Mouse (Mus musculus) CH12F3 (cell line): ENCODE measurements around the gene Arhgef2.
"Not testable (repeated sequence)": the region's sequence is repeated elsewhere in the genome, so short reads cannot be mapped to it uniquely, and the experiment has no call there.

Experiments used
- in situ Hi-C: fragments of 300-500 bp; cut with MboI; formaldehyde crosslinking; loops from 2 replicates; pipeline ENCODE4 v1.14.3; 2020; ENCODE audit warnings: low sequenced_read_pairs

The Arhgef2 gene

GRCm38 (mm10) chr3:88590246-88590645 lies 15.5 kb upstream of the Arhgef2 start:
- in situ Hi-C loops = no loop called here

GRCm38 (mm10) chr3:88591044-88591443 lies 14.7 kb upstream of the Arhgef2 start:
- in situ Hi-C loops = no loop called here

DNA sequence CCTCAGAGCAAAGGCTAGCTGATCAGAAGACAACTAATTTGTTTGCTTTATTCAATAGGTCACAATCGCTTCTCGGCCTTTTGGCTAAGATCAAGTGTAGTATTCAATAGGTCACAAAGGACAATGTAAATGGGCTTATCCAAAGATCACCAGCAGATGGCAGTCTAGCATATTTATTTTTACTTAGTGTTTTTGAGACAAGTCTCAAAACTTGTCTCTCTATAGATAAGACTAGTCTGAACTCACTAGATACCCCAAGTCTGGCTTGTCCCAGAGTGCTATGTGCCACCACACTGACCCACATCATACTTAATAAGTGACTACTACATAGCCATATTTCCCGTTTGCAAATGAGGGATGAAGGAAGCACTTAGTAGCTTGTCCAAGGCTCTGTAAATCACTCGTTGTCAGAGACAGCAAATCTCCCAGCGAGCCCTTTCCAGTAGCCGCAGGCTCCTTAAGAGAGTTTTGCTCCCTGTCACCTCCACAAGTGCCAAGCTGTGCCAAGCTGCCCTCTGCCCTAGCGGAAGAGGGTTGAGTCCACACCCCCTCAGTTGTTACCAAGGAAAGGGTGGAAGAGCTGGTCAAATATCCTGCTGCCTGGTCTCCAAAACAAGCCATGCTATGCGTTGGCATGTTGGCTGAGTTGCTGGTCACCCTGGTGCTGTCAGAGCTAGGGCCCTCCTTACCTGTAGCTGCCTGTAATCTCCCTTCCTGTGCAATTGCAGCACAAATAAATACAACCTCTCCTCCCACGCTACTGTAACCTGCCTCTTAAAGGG lies 13.6 kb upstream of the Arhgef2 start:
- in situ Hi-C loops = no loop called here

DNA sequence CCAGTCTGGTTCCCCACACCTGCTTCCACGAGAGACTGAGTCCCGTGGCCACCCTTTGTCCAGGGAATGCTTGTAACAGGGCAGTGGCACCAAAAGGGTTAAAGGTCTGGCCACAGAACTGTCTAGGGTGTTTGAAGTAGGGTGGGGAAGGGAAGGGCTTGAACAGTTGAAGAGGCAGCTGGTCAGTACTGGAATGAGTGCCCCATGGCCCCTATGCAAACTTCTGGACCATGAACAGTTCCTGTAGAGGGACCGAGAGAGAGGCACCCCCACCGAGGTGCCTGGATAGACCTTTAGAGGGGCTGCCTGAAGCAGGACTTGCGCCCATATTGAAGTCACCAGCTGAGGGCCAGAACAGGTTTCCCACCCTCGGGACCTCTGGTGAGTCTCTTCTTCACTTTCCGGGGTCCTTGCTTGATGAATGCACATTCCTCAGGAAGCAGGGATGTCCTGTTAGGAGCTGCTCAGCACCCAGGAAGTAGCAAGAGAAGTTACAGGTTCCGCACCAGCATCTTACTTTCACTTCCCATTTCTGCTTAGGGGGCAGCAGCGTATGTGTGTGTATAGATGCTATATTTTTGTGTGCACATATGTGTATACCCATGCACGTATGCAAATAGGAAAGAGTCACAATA lies 12.7 kb upstream of the Arhgef2 start:
- in situ Hi-C loops = no loop called here

DNA sequence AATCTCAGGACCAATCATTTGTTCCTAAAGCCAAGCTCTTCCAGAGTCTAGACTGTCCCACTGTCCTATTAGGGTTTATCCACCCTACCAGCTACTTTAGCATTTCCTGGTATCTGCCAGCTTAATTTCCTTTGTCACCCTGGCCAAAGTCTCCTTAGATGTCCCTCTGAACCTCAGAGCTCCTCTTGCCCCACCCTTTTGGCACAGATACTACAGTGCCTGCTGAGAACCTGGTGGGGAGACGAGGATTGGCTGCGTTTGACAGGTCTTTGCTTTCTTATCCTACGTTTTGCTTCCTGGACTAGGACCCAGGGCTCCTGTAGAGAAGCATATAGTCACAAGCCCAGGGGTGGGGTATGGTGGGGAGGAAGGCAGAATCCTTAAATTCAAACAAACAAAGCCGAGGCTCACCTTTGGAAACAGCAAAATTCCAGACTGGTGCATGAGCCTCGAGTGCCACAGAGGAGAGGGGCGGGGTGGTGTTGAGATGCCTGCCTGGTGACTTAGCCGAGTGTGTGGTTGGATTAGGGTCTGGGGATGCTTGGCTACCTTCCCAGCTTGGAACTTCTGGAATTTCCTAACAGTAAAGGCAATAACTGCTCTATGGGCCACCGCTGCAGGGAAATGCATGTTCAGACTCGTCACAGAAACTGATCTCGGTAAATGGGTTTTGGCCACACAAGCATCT lies 11.7 kb upstream of the Arhgef2 start:
- in situ Hi-C loops = no loop called here

GRCm38 (mm10) chr3:88596547-88596946 lies 9.2 kb upstream of the Arhgef2 start:
- in situ Hi-C loops = not testable (repeated sequence)

GRCm38 (mm10) chr3:88602466-88602865 lies 3.3 kb upstream of the Arhgef2 start:
- in situ Hi-C loops = no loop called here

DNA sequence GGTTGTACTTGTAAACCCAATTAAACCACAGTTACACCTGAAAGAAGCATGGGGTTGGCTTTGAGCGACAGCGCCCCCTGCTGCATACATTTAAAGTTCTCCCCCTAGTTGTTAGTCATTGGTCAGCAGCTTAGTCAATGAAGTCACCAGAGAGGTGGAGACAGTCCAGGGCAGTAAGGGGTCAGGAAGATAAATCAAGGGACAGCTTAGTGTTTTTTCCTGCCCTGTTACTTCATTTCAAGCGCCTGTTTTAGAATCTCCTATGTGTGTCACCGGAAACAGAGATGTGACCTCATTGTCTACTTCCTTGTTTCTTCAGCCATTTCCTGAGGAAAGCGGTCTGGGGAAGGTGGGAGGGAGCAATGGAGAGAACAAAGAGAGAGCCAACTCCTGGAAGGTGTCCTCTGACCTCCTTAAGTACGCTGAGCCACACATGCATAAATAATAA lies 2.0 kb upstream of the Arhgef2 start:
- in situ Hi-C loops = no loop called here

GRCm38 (mm10) chr3:88604863-88605262 lies 903 bp upstream of the Arhgef2 start:
- in situ Hi-C loops = loop anchor here (5.0 kb wide), 1 partner anchor 37 kb away; no protein-coding TSS in a partner anchor

- in situ Hi-C loops = loop anchor here (5.0 kb wide), 1 partner anchor 35 kb away; no protein-coding TSS in a partner anchor
Measured at GRCm38 (mm10) chr3:88607065-88607757, 1.4 kb downstream of the Arhgef2 start.

- in situ Hi-C loops = loop anchor here (5.0 kb wide), 1 partner anchor 35 kb away; no protein-coding TSS in a partner anchor
Measured at GRCm38 (mm10) chr3:88607758-88608138, 2.0 kb downstream of the Arhgef2 start.

- in situ Hi-C loops = loop anchor here (5.0 kb wide), 1 partner anchor 33 kb away; no protein-coding TSS in a partner anchor
Measured at GRCm38 (mm10) chr3:88609066-88609465, 3.3 kb downstream of the Arhgef2 start.

DNA sequence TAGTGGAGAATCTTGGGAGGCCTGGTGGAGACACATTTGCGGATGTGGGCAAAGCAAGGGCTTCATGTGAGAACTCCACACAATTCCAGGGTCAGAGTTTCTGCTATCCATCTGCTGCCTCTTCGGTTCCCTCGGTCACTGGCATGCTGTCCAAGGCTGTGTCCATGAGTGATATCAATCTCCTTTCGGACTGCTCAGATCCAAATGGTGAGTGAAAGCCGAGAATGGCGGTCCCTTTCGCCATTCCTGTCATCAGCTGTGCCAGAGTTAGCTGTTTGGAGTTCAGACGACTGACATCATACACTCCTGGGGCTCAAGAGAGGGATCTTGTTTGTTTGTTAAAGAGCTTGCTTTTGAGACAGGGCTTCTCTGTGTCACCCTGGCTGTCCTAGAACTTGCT lies 8.7 kb downstream of the Arhgef2 start:
- in situ Hi-C loops = no loop called here

GRCm38 (mm10) chr3:88615117-88615516 lies 9.4 kb downstream of the Arhgef2 start:
- in situ Hi-C loops = no loop called here

DNA sequence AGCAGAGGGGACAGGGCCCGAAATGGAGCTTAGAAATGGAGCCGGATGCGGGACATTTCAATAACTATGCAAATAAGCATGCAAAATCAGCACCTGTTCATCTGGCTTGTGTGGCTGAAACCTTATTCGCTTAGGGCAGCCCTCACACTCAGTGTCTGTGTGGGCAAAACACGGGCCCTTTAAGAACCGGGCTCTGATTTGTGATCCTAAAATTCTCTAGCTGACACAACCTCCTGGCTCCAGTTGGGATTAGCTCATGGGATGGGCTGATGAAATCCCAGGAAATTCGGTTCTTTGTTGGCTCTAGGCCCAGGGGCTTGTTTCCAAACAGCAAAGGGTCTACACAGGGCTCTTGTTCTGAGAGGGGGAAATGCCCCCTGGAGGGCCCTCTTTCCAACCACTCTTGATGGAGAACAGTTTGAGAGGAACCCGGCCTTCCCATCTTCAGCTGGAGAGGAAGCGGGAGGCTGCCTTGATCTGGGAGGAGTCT lies 10.2 kb downstream of the Arhgef2 start:
- in situ Hi-C loops = no loop called here

- in situ Hi-C loops = no loop called here
Measured at GRCm38 (mm10) chr3:88616951-88617500, 11.3 kb downstream of the Arhgef2 start.

DNA sequence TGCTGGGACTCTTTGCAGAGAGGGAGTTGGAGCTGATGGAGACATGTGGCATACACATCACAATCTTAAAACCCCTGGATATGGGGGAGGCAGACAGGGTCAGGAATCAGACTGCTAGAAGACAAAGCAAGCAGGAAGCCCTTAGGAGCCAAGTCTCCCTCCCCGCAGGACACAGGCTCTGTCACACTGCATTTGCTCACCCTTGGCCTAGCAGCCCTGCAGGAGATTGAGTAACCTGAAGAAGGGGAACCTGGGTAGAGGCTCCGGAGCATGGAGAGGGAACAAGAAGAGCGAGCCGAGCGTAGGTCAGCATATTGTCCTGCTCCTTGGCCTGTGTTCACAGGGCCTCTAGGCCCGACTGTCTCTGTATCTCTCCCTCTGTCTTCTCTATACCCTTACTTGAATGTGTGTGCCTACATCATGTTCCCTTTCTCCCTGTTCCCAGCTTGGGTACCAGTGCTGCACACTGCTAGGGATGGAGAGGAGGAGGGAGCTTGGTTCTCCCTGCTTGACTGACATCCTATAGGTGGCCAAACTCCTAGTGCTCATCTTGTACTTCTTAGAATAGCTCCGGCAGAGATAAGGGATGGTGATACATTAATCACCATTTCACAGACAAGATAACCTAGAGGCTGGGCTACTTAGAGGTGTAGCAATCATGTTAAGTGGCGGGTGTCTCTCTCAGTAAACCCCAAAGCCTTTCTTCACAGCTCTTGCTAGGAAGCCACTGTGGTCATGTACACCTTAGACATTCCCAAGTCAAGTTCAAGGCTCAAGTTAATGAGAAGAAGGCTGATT lies 12.5 kb downstream of the Arhgef2 start:
- in situ Hi-C loops = no loop called here

GRCm38 (mm10) chr3:88619113-88620097 lies 13.6 kb downstream of the Arhgef2 start:
- in situ Hi-C loops = no loop called here
